Mouse (Mus musculus) MEL (cell line): Measurements from ENCODE around the gene Olfr638. TPM values are rescaled to one million over a fixed set of nuclear protein-coding genes. Genes with fewer than 3 reads are reported as not detected.

ENCODE experiments used
- DNase-seq: peaks from one replicate; pipeline ENCODE4 v3.0.0; 2011; ENCODE audit warnings: low read depth, low spot score
- H3K27ac ChIP-seq: 2 replicates; pipeline ENCODE4 v1.5.1; 2012; ENCODE audit warnings: low read depth, mild to moderate bottlenecking, control low read depth, low read length, moderate library complexity; ENCODE audit not compliant: control insufficient read depth
- H3K27me3 ChIP-seq, 2 experiments: fragments of 150-350 bp in 1 of 2; sonication (generic) in 1 of 2; 2 replicates each; pipeline ENCODE4 v1.6.1; 2012; ENCODE audit warnings: low read length in 2 of 2, mild to moderate bottlenecking in 2 of 2, improper control_type of control experiment in 1 of 2, moderate library complexity in 1 of 2; ENCODE audit not compliant: insufficient read depth in 2 of 2, control insufficient read depth in 1 of 2
- H3K36me3 ChIP-seq, 2 experiments: 2 replicates each; pipeline ENCODE4 v1.6.1; 2012 to 2014; ENCODE audit warnings: low read length in 2 of 2, improper control_type of control experiment in 1 of 2, inconsistent platforms in 1 of 2, mild to moderate bottlenecking in 1 of 2; ENCODE audit not compliant: insufficient read depth in 2 of 2, control insufficient read depth in 1 of 2
- H3K4me1 ChIP-seq, 2 experiments: fragments of 150-350 bp in 1 of 2; sonication (generic) in 1 of 2; 2 replicates each; pipeline ENCODE4 v1.6.1; 2012; ENCODE audit warnings: low read length in 2 of 2, improper control_type of control experiment in 1 of 2, mild to moderate bottlenecking in 1 of 2; ENCODE audit not compliant: insufficient read depth in 2 of 2, control insufficient read depth in 1 of 2
- H3K4me3 ChIP-seq, 2 experiments: fragments of 150-350 bp in 1 of 2; sonication (generic) in 1 of 2; 2 replicates each; pipeline ENCODE4 v1.5.1; 2012; ENCODE audit warnings: low read depth in 2 of 2, low read length in 2 of 2, mild to moderate bottlenecking in 2 of 2, moderate library complexity in 2 of 2, control low read depth in 1 of 2, improper control_type of control experiment in 1 of 2; ENCODE audit not compliant: control insufficient read depth in 1 of 2, insufficient read depth in 1 of 2
- H3K79me2 ChIP-seq: 2 replicates; pipeline ENCODE4 v1.6.1; 2012; ENCODE audit warnings: mild to moderate bottlenecking, low read length, moderate library complexity; ENCODE audit not compliant: control insufficient read depth, poor library complexity, insufficient read depth
- H3K9ac ChIP-seq: 2 replicates; pipeline ENCODE4 v1.6.1; 2012; ENCODE audit warnings: low read depth, mild to moderate bottlenecking, control low read depth, low read length, moderate library complexity; ENCODE audit not compliant: control insufficient read depth, poor library complexity, severe bottlenecking
- H3K9me3 ChIP-seq: fragments of 150-350 bp; sonication (generic); replicated peaks from 2 replicates; pipeline ENCODE4 v1.6.1; 2012; ENCODE audit warnings: mild to moderate bottlenecking, low read length, improper control_type of control experiment, moderate library complexity; ENCODE audit not compliant: insufficient read depth
- BHLHE40 ChIP-seq: IDR thresholded peaks from 2 replicates; pipeline ENCODE4 v1.6.1; 2012; ENCODE audit warnings: low read depth, mild to moderate bottlenecking, inconsistent platforms, low read length, improper control_type of control experiment, borderline replicate concordance
- CHD1 ChIP-seq: IDR thresholded peaks from 2 replicates; pipeline ENCODE4 v1.6.1; 2012; ENCODE audit warnings: low read depth, mild to moderate bottlenecking, inconsistent platforms, low read length, improper control_type of control experiment
- CHD2 ChIP-seq: IDR thresholded peaks from 2 replicates; pipeline ENCODE4 v1.6.1; 2011; ENCODE audit warnings: low read length, improper control_type of control experiment
- CTCF ChIP-seq, 3 experiments: IDR thresholded peaks in 2 of 3; conservative IDR thresholded peaks in 1 of 3; 2 replicates each; pipeline ENCODE4 v1.5.1; 2011 to 2012; ENCODE audit warnings: low read length in 3 of 3, low read depth in 2 of 3, mild to moderate bottlenecking in 2 of 3, improper control_type of control experiment in 1 of 3, inconsistent platforms in 1 of 3, mixed read lengths in 1 of 3, moderate library complexity in 1 of 3; ENCODE audit not compliant: control insufficient read depth in 1 of 3, insufficient read depth in 1 of 3, poor library complexity in 1 of 3, severe bottlenecking in 1 of 3
- E2F4 ChIP-seq: IDR thresholded peaks from 2 replicates; pipeline ENCODE4 v1.6.1; 2011; ENCODE audit warnings: low read depth, low read length, improper control_type of control experiment, borderline replicate concordance
- ELF1 ChIP-seq: IDR thresholded peaks from 2 replicates; pipeline ENCODE4 v1.6.1; 2014; ENCODE audit warnings: low read depth, mild to moderate bottlenecking, inconsistent platforms, low read length, improper control_type of control experiment, moderate library complexity
- EP300 ChIP-seq, 2 experiments: IDR thresholded peaks; 2 replicates each; pipeline ENCODE4 v1.6.1; 2011; ENCODE audit warnings: improper control_type of control experiment in 2 of 2, low read length in 2 of 2, low read depth in 1 of 2, mild to moderate bottlenecking in 1 of 2
- ETS1 ChIP-seq: IDR thresholded peaks from 2 replicates; pipeline ENCODE4 v1.6.1; 2012; ENCODE audit warnings: low read depth, mild to moderate bottlenecking, inconsistent platforms, low read length, improper control_type of control experiment, moderate library complexity
- GABPA ChIP-seq: IDR thresholded peaks from 2 replicates; pipeline ENCODE4 v1.6.1; 2012; ENCODE audit warnings: low read depth, mild to moderate bottlenecking, inconsistent platforms, low read length, improper control_type of control experiment, moderate library complexity
- HCFC1 ChIP-seq: IDR thresholded peaks from 2 replicates; pipeline ENCODE4 v1.6.1; 2012; ENCODE audit warnings: low read depth, mild to moderate bottlenecking, inconsistent platforms, low read length, improper control_type of control experiment, moderate library complexity
- JUND ChIP-seq: IDR thresholded peaks from 2 replicates; pipeline ENCODE4 v1.6.1; 2011; ENCODE audit warnings: low read depth, mild to moderate bottlenecking, improper control_type of control experiment, low read length
- KAT2A ChIP-seq: conservative IDR thresholded peaks from 2 replicates; pipeline ENCODE4 v1.6.1; 2012; ENCODE audit warnings: low read depth, low read length, improper control_type of control experiment, inconsistent platforms
- MAFK ChIP-seq: IDR thresholded peaks from 2 replicates; pipeline ENCODE4 v1.6.1; 2011; ENCODE audit warnings: low read depth, mild to moderate bottlenecking, low read length, improper control_type of control experiment, borderline replicate concordance
- MYB ChIP-seq: IDR thresholded peaks from 2 replicates; pipeline ENCODE4 v1.6.1; 2011; ENCODE audit warnings: mild to moderate bottlenecking, low read depth, low read length, improper control_type of control experiment
- MYC ChIP-seq: IDR thresholded peaks from 2 replicates; pipeline ENCODE4 v1.6.1; 2011; ENCODE audit warnings: low read depth, mild to moderate bottlenecking, low read length, improper control_type of control experiment, moderate library complexity
- NELFE ChIP-seq: IDR thresholded peaks from 2 replicates; pipeline ENCODE4 v1.6.1; 2011; ENCODE audit warnings: low read depth, low read length, improper control_type of control experiment
- NRF1 ChIP-seq: IDR thresholded peaks from 2 replicates; pipeline ENCODE4 v1.6.1; 2014; ENCODE audit warnings: low read depth, mild to moderate bottlenecking, inconsistent platforms, low read length, improper control_type of control experiment, moderate library complexity; ENCODE audit not compliant: poor library complexity, insufficient read depth, severe bottlenecking
- POLR2A ChIP-seq, 2 experiments: IDR thresholded peaks; 2 replicates each; pipeline ENCODE4 v1.6.1; 2011 to 2012; ENCODE audit warnings: low read length in 2 of 2, mild to moderate bottlenecking in 2 of 2, control low read depth in 1 of 2, improper control_type of control experiment in 1 of 2, low read depth in 1 of 2, moderate library complexity in 1 of 2; ENCODE audit not compliant: control insufficient read depth in 1 of 2, insufficient read depth in 1 of 2, poor library complexity in 1 of 2
- POLR2AphosphoS5 ChIP-seq: IDR thresholded peaks from 2 replicates; pipeline ENCODE4 v1.6.1; 2012; ENCODE audit warnings: low read depth, borderline replicate concordance, mild to moderate bottlenecking, inconsistent platforms, low read length, moderate library complexity, mixed read lengths
- RCOR1 ChIP-seq: IDR thresholded peaks from 2 replicates; pipeline ENCODE4 v1.6.1; 2012; ENCODE audit warnings: low read depth, mild to moderate bottlenecking, inconsistent platforms, low read length, improper control_type of control experiment
- SIN3A ChIP-seq: IDR thresholded peaks from 2 replicates; pipeline ENCODE4 v1.6.1; 2012; ENCODE audit warnings: low read length, improper control_type of control experiment, inconsistent platforms
- TBP ChIP-seq: IDR thresholded peaks from 2 replicates; pipeline ENCODE4 v1.8.0; 2011; ENCODE audit warnings: low read depth, low read length, improper control_type of control experiment
- TCF12 ChIP-seq: IDR thresholded peaks from 2 replicates; pipeline ENCODE4 v1.6.1; 2014; ENCODE audit warnings: low read depth, mild to moderate bottlenecking, inconsistent platforms, low read length, improper control_type of control experiment, moderate library complexity
- USF1 ChIP-seq: IDR thresholded peaks from 2 replicates; pipeline ENCODE4 v1.6.1; 2014; ENCODE audit warnings: low read depth, mild to moderate bottlenecking, inconsistent platforms, low read length, improper control_type of control experiment, moderate library complexity
- USF2 ChIP-seq, 2 experiments: IDR thresholded peaks; 2 replicates each; pipeline ENCODE4 v1.6.1; 2011 to 2012; ENCODE audit warnings: improper control_type of control experiment in 2 of 2, low read length in 2 of 2, borderline replicate concordance in 1 of 2, inconsistent platforms in 1 of 2, low read depth in 1 of 2, mild to moderate bottlenecking in 1 of 2; ENCODE audit not compliant: insufficient read depth in 1 of 2
- ZMIZ1 ChIP-seq: IDR thresholded peaks from 2 replicates; pipeline ENCODE4 v1.6.1; 2012; ENCODE audit warnings: low read depth, mild to moderate bottlenecking, inconsistent platforms, low read length, improper control_type of control experiment, moderate library complexity
- ZNF384 ChIP-seq: IDR thresholded peaks from 2 replicates; pipeline ENCODE4 v1.6.1; 2012; ENCODE audit warnings: low read depth, mild to moderate bottlenecking, inconsistent platforms, low read length, improper control_type of control experiment
- polyA plus RNA-seq, 2 experiments: library from polyadenylated mRNA; stranded (reverse) in 1 of 2; unstranded in 1 of 2; fragments of >175 nt in 1 of 2; fragments of >200 nt in 1 of 2; gene quantifications; 2 replicates each; pipeline versions ENCODE4 v1.2.1 to v1.2.4; 2012; ENCODE audit warnings: low replicate concordance in 2 of 2, low read depth in 1 of 2; ENCODE audit not compliant: insufficient read length in 2 of 2, insufficient read depth in 1 of 2, missing spikeins in 1 of 2
- total RNA-seq: library from RNA; depleted of rRNA; stranded (reverse); fragments of 300-350 nt; gene quantifications from 2 replicates; pipeline ENCODE4 v1.2.3, GENCODE M21; 2012

Olfr638 gene
- total and polyA plus RNA-seq, 3 experiments, result not detected

DNA sequence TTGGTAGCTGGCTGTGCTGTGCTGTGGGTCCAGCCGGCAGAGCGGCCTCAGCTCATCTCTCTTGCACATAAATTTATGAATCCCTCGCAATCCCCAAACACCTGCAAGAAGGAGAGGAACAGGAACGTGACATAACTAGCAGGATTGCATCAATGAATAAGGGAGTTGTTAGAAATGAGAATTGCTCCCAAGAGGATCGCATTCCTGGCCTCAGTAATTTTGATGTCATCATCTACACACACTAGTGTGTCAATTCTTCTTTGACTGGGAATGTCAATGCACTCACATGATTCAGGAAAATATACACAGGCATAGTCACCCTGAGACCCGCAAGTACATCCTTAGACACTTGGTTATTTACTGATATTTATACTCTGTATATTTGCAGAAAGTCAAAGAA, 26.9 kb downstream of the Olfr638 start, which contains the start of gene Olfr640:
Gene Olfr640, minus strand, starts transcription at position 101 of the 400 bp plus-strand sequence.
- Histone ChIP-seq H3K9ac (no peak within 1 kb of the TSS), H3K4me1 (no peaks in the 10 kb centered on the region), H3K36me3 (no peaks in the 10 kb centered on the region), H3K79me2 (no peaks in the 10 kb centered on the region), H3K27ac (no peak within 1 kb of the TSS), H3K4me3 (no peak within 1 kb of the TSS), H3K9me3 (no peaks in the 10 kb centered on the region), H3K27me3 (no peaks in the 10 kb centered on the region)
- DNase-seq, result no peak
- TF ChIP-seq ZMIZ1 (no peak), MYC (no peak), BHLHE40 (no peak), ELF1 (no peak), RCOR1 (no peak), POLR2AphosphoS5 (no peak), JUND (no peak), TCF12 (no peak), NELFE (no peak), GABPA (no peak), ZNF384 (no peak), USF1 (no peak), SIN3A (no peak), EP300 (IDR thresholded peaks at IDR 0.05; ENCODE audit: low read depth in 1 of 2, low read length in 2 of 2) (no peak), USF2 (IDR thresholded peaks at IDR 0.05; ENCODE audit: borderline replicate concordance in 1 of 2, insufficient read depth in 1 of 2, low read depth in 1 of 2, low read length in 2 of 2) (no peak), CHD2 (no peak), POLR2A (IDR thresholded peaks at IDR 0.05; ENCODE audit: control insufficient read depth in 1 of 2, insufficient read depth in 1 of 2, low read depth in 1 of 2, low read length in 2 of 2, poor library complexity in 1 of 2) (no peak), TBP (no peak), MYB (no peak)

DNA sequence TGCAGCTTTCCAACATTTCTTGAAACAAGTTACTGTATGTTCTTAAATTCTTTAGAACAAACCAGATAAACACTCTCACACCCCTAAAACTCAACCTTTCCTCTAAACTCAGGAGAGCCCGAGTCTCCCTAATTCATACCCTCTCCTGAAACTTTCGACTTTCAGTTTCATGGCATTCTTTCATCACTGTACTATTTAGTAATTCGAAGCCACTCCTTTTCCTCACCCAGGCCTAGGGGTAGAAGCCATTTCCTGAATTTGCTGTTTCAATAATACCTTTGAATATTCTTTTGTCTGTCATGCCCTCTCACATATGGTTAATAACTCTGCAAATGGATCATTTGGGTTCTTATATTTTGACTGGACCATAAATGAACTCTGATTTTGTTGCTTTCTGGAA, 28.4 kb downstream of the Olfr638 start:
- TF ChIP-seq CTCF (IDR thresholded peaks at IDR 0.05 in 2 of 3, conservative IDR thresholded peaks at IDR 0.05 in 1 of 3; ENCODE audit: control insufficient read depth in 1 of 3, insufficient read depth in 1 of 3, low read depth in 2 of 3, low read length in 3 of 3, poor library complexity in 1 of 3, severe bottlenecking in 1 of 3), result no peak
- TF ChIP-seq NRF1, result no peak
- no peak for TF ChIP-seq CHD1
- TF ChIP-seq MYB, result no peak
- TF ChIP-seq JUND, result no peak
- no peak for TF ChIP-seq KAT2A
- no peak for TF ChIP-seq BHLHE40
- TF ChIP-seq MAFK, result no peak
- TF ChIP-seq CHD2, result no peak
- TF ChIP-seq POLR2A (IDR thresholded peaks at IDR 0.05; ENCODE audit: control insufficient read depth in 1 of 2, insufficient read depth in 1 of 2, low read depth in 1 of 2, low read length in 2 of 2, poor library complexity in 1 of 2), result no peak
- no peak for TF ChIP-seq POLR2AphosphoS5
- no peak for TF ChIP-seq HCFC1
- no peak for TF ChIP-seq TCF12
- TF ChIP-seq E2F4, result no peak
- no peak for TF ChIP-seq ETS1
- no peak for TF ChIP-seq USF1
- no peak for TF ChIP-seq GABPA
- Histone ChIP-seq H3K79me2 (no peaks in the 10 kb centered on the region), H3K4me3 (no peak overlapping the region), H3K36me3 (no peaks in the 10 kb centered on the region), H3K4me1 (no peaks in the 10 kb centered on the region), H3K27ac (no peak overlapping the region), H3K9ac (no peak overlapping the region), H3K27me3 (no peaks in the 10 kb centered on the region), H3K9me3 (no peaks in the 10 kb centered on the region)
- DNase-seq, result no peak
